Mouse (Mus musculus) retina, postnatal 1 day (tissue): ENCODE measurements at regions not wholly inside any gene's neighbourhood (a gene's known extent, or its start where the extent isn't known, plus 50 kb on each side); places are given as distances from the start of the nearest gene placed in this dataset.
A peak's percentile ranks its signal among the peaks of the same experiment; 100 is the strongest.

ENCODE experiments used
- DNase-seq: peaks from one replicate; pipeline ENCODE4 v3.0.0-alpha.2; 2012

DNA sequence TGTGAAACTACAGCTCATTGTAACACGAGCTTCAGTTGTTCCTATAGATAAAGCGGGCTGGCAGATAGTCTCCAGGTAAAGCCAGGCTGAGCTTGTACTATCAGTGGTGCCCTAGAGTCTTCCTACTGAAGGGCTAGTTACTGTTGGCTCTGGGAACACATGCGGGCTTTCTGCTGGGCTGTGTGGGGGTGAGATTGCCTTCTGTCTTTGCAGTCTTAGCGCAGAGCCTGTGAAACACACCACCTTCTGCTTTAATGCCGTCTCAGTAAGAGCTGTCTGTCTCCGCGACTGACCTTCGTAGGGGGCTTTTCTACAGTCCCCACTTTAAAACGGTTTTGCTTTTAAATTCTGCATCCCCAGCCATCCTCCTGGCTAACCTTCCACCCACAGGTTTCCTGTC lies 76.7 kb downstream of the Trim29 start:
- DNase-seq, result no peak

DNA sequence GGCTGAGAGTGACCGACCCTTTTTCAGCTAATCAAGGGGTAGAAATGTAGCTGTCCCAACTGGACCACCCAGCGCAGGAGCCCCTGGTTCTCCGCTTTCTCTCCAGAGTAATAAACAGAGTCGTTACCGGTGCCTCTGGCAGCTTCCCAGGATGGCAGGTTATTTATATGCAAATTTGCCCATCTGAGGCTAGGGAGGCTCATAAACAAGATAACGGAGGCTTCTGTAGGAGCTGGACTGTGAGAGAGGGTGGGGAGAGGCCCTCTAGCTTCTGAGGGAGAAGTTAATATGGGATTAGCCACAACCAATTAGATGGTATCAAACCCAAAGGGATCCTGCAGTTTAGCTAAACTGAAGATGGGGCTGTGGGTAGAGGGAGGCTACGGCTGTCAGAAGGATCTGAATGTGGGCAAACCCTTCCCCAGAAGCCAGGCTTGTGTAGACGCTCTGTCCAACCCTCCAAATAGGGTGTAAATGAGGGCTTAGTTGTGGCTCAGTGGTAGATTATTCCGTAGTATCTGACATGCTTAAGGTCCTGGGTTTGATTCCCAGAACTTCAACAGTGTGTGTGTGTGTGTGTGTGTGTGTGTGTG lies 78.9 kb downstream of the Trim29 start:
- peak; percentile 60 for DNase-seq

- DNase-seq, result no peak
These were observed 81.9 kb downstream of the Trim29 start for GRCm38 (mm10) chr9:43392467-43393064.

DNA sequence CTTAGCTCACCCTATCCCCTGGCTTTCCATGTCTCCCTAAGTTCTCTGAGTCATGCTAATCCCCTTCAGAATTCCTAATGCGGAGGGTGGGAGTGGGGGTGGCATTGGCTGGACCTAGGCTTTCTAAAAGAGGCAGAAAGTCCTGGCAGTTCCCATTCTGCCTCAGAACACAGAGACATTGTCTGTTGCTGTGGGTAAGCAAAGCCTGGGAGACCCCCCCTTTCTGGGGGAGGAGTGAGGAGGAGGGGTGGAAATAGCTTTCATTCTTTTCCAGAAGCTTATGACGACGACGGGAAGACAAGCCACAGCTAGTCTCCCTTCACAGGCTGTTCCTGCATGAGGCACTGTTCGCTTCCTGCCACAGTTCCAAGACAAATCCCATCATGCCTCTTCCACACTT lies 83.6 kb downstream of the Trim29 start:
- DNase-seq, result no peak

DNA sequence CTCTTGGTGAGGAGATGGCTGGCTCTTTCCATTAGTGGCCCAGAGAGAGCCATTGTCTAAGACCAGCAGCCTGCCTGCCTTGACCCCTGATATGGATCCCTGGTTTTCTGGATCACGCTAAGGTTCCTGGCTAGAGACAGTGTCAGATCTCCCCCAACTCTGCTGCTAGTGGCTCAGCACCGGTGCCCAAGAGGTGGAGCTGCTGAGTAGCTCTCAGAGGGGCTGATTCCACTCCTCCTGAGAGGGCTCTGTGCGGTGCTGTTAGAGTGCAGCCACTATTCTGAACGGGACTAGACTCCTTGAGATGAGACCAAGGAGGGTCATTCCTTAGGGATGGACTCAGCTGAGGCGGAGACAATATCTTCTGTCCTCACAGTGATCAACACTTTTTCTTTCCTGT lies 84.6 kb downstream of the Trim29 start:
- DNase-seq, result no peak

DNA sequence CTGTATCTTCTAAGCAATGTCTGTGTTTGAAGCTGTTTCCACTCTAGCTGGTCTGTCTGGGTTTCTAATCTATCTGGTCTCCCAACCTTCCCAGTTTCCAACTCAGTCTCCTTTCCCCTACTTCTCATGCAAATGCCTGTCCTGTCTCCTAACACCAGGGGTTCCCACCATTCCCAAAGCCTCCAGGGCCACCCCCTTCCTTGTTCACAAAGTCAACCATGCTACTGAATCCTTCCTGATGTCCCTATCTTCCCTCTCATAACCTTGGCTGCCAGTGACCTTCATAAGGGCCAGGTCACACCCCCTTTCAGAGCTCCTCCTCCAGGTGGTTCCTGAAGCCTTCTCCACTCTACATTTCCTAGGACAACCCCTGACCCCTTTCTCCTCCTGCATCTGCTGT lies 85.9 kb downstream of the Trim29 start:
- no peak for DNase-seq

DNA sequence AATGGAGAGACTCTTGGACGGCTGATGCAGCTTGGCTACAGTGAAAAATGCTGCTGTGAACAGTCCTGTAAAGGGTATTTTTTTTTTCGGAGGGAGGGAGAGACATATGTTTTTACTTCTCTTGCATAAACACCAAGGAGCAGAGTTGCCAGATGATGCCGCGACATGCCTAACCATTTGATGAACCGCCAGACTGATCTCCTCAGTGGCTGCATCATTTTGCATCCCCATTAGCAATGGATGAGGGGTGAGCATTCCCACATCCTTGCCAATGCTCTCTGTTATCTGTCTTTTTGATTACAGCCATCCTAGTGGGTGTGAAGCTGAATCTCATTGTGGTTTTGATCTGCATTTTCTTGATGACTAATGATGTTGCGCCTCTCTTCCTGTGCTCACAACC lies 97.8 kb downstream of the Trim29 start:
- no peak for DNase-seq

DNA sequence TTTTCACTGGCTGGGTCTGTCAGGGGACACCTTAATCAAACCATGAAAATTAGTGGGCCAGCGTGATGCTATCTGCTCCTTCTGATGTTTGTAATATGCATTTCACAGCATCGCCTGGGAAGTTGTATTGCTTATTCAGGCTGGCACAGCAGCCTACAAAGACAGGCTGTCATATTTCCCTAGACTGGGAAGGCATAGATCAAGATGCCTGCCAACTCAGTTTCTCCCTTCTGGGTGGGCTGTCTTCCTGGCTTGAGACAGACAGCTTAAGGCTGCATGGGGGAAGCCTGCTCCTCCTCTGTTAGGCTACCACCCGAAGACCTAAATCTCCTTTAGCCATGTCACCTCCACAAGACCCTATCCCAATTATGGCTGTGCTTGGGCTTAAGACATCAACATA lies 101.8 kb downstream of the Trim29 start:
- no peak for DNase-seq

DNA sequence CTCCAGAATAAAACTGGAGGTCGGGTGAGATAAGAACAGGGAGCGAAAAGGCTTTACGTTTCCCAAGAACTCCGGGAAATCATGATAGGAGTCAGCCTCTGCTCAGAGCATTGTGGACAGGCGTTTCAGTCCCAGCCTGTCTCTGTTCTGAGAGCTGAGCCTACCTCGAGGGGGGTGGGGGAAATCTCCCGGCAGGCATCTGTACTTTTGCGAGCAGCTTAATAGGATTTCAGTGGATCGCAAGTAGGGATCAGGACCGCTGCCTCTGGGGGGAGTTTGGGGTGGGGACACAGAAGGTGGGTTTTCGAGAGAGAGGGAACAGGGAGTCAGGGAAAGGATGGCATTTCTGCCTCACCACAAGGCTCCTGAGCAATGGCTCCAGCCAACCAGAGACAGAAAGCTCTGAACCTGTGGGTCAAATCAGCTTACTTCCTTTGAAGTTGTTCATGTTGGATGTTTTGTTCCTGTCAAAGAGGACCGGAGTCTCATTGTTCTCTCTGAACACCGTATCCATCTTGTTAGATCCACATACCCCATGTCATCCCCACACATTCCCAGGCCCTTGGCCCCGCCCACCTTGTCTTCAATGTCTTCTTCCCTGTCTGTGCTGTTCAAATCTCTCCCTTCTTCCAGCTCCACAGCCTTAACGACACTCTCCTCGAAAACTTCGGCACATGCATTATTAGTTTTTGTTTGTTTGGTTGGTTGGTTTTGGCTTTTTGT lies 109.5 kb downstream of the Trim29 start:
- DNase-seq, result peak; percentile 66

DNA sequence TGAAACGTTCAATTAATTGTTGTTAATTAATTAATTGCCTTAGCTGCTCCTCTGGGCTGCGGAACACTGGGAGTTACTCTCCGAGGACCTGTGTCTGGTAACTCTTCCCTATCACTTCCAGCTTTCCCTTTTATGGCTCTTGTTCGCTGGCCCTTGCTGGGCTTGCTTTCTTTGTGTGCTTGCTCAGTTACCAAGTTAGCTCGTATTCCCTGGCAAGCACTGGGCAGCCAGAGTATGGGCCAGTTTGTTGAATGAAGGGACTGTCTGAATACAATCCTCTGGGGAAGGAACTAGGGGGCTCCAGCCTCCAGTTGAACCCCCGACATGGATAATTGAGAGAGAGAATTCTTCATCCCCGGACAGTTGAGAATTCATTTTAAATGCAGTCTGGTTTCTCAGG lies 116.4 kb downstream of the Trim29 start:
- no peak for DNase-seq

- DNase-seq, result no peak
These were observed 123.3 kb downstream of the Trim29 start for GRCm38 (mm10) chr9:43433953-43434352.

DNA sequence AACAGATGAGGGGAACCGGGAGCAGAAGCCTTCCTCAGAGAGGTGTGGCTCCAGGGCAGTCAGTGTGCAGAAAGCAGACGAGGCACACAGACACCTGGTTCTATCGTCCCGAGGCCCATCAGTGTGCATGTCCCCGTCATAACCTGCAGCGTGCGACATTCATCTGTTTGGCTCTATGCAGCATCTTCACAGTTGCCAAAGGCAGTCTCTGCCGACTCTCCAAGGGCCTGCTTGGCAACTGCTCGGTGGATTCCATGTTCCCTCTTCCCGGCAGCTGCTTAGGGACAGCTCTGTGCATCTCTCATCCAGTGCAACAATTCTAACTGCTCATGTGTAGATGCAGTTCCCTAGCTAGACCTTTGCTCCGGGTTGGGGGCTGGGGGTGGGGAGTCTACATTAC lies 127.8 kb downstream of the Trim29 start:
- no peak for DNase-seq

DNA sequence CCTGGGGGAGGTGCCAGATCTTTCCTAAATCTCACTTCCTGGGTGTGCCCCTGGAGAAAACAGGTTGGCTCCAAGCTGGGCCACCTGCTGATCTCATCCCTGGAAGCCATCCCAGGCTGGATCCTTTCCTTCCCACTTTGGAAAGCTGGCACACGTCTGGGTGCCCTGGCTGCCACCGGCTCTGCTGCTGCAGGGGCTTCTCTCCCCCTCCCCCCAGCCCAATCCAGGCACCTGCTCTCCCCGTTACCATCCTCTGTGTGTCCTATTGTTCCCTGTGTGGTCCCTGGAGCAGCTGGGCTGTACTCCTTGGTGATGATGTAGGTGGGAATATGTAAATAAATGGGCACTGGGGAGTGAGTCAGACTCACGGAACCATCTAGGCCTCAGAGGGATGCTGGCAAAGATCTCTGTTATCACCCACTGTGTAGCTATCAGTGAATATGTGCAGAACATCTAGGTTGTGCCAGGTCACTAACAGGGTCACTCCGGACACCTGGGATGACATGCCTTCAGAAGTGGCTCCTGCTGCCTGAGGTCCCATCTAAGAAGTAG lies 130.4 kb downstream of the Trim29 start:
- no peak for DNase-seq

DNA sequence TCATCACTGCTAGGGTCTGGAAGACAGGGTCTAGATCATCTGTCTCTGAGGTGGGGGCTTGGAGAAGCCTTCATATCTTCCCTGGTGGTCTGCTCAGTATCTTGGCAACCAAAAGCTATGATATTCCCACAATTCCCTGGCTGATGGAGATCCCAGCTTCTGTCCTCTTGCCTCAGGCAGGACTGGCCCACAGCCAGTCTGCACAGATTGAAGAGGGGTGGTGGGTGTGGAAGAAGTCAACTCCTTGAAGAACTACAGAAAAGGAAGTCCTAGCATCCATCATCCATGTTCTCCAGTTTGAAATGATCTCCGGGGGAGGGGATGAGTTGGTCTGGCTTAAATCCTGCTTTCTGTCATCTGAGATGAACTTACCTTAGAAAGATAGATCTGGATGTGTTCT lies 134.8 kb downstream of the Trim29 start:
- DNase-seq, result no peak

GRCm38 (mm10) chr9:43447372-43447771 lies 136.7 kb downstream of the Trim29 start:
- DNase-seq, result no peak

GRCm38 (mm10) chr9:43448981-43449380 lies 138.3 kb downstream of the Trim29 start:
- no peak for DNase-seq

DNA sequence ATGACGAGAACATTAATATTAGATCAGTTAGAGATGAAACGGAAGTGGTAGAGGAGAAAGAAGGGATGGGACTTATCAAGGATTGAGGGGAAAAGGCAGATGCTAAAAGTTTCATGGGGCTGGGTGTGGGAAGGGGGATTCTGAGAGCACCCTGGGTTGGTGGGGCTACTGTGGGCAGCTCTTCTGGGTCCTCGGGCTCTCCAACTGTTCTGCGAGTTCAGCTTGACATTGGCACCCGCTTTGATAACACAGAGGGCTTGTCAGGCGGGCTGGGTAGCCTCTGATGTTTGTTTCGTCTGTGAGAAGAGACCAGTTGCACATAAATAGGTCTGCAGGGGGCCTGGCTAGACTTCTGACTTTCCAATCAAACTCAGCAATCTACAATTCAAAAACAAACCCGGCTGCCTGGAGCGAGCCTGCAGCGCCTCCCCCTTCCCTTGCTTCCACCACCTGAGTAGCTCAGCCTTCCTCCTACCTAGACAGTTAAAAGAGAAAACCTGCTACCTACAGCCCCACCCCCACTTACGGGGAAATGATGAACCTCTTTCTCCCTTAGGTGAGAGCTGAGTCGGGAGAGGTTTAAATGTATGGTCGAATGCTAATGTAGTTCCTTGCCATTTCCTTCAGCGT lies 143.4 kb downstream of the Trim29 start:
- DNase-seq, result no peak

DNA sequence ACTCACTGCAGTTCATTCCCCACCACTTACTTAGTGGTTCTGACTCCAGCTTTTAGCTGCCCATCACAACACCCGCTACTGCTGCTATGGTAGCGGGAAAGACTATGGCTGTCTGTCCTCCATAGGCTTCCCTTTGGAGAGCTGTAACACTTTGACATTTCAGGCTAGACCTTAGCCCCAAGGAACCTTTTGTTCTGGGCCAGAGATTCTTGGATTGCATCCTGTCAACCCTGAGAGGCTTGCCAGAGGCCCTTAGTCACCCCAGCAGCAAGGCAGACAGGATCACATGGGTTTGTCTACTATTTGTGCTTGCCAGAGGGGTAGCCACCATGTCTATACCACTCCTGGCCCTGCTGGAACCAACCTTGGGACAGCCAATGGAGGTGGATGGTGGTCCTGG lies 147.1 kb downstream of the Trim29 start:
- no peak for DNase-seq

GRCm38 (mm10) chr9:43461131-43461530 lies 150.5 kb downstream of the Trim29 start:
- DNase-seq, result no peak

DNA sequence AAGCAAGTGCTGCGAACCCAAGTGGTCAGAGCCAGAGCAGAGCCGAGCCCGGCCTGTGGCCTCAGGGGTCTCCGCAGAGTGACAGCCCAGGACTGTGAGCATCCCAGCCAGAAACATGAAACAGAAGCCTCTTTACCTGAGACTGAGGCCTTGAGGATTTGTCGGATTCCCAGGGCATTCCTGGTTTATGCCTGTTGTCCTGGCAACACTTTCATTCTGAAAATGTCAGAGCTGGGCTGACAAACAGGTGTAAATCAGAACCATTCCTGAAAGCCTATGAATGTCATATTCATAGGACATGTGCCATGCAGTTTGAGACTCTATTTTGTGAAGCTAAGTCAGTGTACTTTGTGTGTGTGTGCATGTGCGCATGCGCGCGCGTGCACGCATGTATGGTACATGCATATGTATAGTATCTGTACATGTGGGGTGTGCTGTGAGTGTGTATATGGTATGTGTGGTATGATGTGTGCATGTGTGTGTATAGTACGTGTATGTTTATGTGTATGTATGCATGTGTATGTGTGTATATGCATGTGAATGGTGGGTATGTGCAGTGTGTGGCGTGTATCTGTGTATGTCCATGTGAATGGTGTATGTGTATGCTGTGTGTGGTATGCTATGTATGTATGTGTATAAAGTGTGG lies 152.9 kb downstream of the Trim29 start:
- DNase-seq, result no peak

DNA sequence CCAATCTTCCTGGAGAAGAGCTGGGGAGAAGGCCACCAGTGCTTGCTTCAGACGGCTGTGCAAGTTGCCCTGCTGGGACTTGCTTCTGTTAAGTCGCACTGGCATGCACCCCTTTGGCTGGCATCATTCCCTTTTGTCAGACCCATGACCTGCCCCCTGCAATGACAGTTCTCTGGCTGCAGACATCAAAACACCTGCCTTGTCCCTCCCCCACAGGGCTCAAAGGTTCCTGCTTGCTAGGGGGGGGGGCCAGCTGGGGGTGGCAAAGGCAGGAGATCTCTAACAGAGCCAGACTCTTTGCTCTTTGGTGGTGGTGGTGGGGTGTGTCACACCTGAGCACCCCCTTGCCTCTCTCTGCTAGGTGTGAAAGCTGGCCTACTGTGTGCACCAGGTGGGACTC lies 154.5 kb downstream of the Trim29 start:
- no peak for DNase-seq

- no peak for DNase-seq
These were observed 155.2 kb downstream of the Trim29 start for GRCm38 (mm10) chr9:43465731-43466330.

GRCm38 (mm10) chr9:43466883-43467282 lies 156.2 kb downstream of the Trim29 start:
- DNase-seq, result no peak
